Mouse (Mus musculus): Measurements from ENCODE around the gene Kif21b. TPM values are rescaled to one million over a fixed set of nuclear protein-coding genes. Genes with fewer than 3 reads are reported as not detected.

Kif21b gene
- polyA plus RNA-seq (2015; fragmentation: Nextera tagmentation; extraction: Ambion mirVana): 48.9 and 50.0 TPM in 2 replicates

DNA sequence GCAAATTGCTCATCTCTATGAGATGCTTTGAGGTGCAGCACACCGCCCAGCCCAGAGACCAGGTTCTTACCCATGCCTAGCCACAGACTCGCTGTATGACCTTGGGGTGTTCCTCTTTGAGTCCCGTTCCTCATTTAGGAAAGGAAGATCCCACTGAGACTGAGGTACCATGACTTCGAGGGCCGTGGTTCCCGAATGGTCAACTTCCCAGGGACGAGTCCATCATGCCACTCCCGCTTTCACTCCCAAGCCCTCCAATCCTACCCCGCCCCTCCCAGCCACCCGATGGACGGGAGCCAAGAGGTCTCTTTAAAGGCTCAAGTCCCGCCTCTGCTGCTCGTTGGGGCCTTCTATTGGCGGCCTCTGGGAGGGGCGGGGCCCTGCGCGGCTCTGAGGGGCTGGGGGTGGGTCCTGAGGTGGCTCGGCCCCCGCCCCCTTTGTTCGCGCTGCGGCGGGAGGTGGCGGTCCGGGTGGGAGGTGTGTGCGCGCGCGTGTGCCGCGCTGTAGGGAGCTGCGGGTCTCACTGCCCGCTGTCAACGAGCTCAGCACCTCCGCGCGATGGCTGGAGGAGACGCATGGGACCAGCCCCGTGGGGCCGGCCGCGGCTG, at the start of gene Kif21b:
TSS of gene Kif21b (plus strand) at position 439 of the 608 bp plus-strand sequence.
- H3K4me1 ChIP-seq (replicated peaks): peaks cover 56% of the 10 kb centered on the region
- no peaks in the 10 kb centered on the region for H3K9me3 ChIP-seq
- peak within 1 kb of the TSS; percentile 93 for H3K27ac ChIP-seq (replicated peaks)
- H3K36me3 ChIP-seq: no peaks in the 10 kb centered on the region
- H3K4me3 ChIP-seq: peak within 1 kb of the TSS; percentile 67
- peak within 1 kb of the TSS; percentile 89 for H3K9ac ChIP-seq
- WGBS: 1% methylated on average over 42 of the region's 42 CpGs
- peak within 1 kb of the TSS; percentile 70 for H3K4me2 ChIP-seq
- ATAC-seq (ENCODE audit: low FRiP score, low read depth): peak; percentile 89
- H3K27me3 ChIP-seq: no peaks in the 10 kb centered on the region

DNA sequence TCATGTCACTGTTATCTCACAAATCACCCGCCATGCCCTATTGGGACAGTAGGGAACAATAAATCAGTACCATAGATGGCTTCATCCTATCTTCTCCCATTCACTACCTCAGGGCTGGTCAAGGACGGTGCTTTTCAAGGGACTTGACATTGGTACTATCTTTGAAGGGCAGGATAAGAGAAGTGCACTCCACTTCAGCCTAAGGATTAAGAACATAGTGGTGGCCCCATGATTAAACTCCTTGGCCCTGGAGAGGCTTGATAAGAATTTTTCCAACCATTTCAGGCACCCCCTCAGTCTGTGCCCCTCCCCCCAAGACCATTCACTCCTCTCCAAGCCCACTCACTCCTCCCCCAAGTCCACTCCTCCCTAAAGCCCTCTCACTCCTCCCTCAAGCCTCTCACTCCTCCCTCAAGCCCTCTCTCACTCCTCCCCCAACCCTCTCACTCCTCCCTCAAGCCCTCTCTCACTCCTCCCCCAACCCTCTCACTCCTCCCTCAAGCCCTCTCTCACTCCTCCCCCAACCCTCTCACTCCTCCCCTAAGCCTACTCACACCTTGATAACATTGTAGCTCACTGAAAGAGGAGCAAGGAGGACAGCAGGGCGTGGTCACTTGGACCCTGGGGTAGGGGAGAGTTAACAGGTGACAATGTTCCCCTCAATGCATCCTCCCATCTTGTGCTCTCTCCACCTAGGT, 45.1 kb upstream of the Kif21b start:
- H3K36me3 ChIP-seq: no peaks in the 10 kb centered on the region
- 0 out of 2 replicates have a peak, but pooled peaks cover 4% of the 10 kb centered on the region for H3K4me1 ChIP-seq (replicated peaks)
- H3K4me2 ChIP-seq: no peak overlapping the region
- ATAC-seq (ENCODE audit: low FRiP score, low read depth): no peak
- no peaks in the 10 kb centered on the region for H3K27me3 ChIP-seq
- H3K4me3 ChIP-seq: no peak overlapping the region
- no peak overlapping the region for H3K9ac ChIP-seq
- WGBS: 92% methylated on average over 3 of the region's 3 CpGs
- H3K27ac ChIP-seq (replicated peaks): no peak overlapping the region
- no peaks in the 10 kb centered on the region for H3K9me3 ChIP-seq

DNA sequence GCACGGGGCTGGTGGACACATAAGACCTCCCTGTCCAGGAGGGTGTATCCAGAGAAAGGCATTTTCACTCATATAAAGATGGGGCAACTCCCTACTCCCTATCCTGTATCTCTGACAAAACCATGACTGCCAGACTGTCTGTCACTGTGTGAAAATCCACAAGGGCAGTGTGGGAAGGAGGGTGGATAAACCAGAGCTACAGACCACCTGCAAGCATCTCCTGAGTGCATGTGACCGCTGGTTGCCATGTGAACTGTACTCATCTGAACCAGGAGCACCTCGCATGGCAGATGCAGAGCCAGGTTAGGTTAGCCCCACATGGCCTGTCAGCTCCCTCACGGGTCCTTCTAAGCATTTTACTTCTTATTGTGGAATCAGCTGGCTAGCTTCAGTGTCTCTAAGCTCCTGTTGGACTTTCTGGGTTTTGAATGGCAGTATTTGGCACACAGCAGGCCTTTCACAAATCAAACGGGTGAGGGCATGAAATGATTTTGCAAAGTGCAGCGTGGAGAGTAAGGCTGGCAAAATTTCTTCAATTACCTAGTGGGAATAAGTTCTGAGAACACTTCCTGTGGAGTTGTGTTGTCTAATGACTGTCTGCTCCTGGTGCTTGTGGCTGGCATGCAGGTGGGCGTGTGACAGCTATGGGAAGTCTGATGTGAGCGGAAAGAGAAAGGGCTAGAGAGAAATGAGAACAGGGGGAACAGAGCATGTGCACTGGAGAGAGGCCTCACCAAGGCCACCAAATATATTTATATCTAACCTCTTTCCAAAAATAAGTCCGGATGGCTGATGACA, 41.6 kb upstream of the Kif21b start:
- H3K4me1 ChIP-seq (replicated peaks): 0 out of 2 replicates have a peak, but pooled peaks cover 4% of the 10 kb centered on the region
- no peaks in the 10 kb centered on the region for H3K36me3 ChIP-seq
- no peaks in the 10 kb centered on the region for H3K27me3 ChIP-seq
- no peak overlapping the region for H3K9ac ChIP-seq
- H3K4me3 ChIP-seq: no peak overlapping the region
- ATAC-seq (ENCODE audit: low FRiP score, low read depth): peak; percentile 54; the same call in 1 of the 2 replicates
- H3K9me3 ChIP-seq: no peaks in the 10 kb centered on the region
- no peak overlapping the region for H3K4me2 ChIP-seq
- 66% methylated on average over 9 of the region's 9 CpGs for WGBS
- no peak overlapping the region for H3K27ac ChIP-seq (replicated peaks)

DNA sequence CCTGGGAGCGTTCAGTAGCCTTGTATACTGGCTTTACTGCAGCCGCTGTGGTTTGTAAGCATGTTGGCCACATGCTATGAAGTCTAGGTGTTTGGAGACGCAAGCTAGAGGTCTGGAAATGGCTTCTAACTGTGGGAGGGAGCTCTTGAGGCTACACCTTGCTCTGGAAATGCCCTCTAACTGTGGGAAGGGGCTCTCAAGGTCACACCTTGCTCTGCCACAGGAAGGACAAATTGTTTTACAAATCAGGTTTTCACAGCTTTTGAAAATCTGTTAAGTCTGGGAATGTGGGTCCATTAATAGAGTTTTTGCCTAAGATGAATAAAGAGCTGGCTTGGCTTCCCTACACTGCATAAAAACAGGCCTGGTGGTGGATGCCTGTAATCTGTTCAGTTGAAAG, 37.5 kb upstream of the Kif21b start:
- WGBS: 85% methylated on average over 3 of the region's 3 CpGs

DNA sequence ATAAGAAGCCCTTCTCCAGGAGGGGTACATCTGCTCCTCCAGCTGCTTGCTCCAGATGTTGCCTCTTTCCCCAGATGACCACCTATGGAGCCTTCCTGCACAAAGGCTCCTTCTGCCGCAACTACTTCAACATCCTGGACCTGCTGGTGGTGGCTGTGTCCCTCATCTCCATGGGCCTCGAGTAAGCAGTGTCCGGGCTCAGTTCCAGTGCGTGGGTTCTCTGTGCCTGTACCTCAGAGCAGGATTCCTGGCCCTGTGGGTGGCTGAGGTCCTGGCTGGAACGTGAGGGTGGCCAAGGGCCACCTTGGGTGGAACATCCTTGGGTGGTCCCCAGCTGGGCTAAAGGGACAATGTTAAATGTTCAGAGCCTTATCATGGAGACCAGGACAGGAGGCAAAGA, 36.4 kb upstream of the Kif21b start:
- Histone ChIP-seq H3K27ac (replicated peaks) (no peak overlapping the region), H3K36me3 (no peaks in the 10 kb centered on the region), H3K4me3 (no peak overlapping the region), H3K9me3 (no peaks in the 10 kb centered on the region), H3K27me3 (no peaks in the 10 kb centered on the region), H3K4me2 (no peak overlapping the region), H3K9ac (no peak overlapping the region), H3K4me1 (replicated peaks) (0 out of 2 replicates have a peak, but pooled peaks cover 2% of the 10 kb centered on the region)
- WGBS: 73% methylated on average over 5 of the region's 5 CpGs
- no peak for ATAC-seq (ENCODE audit: low FRiP score, low read depth)

More for the DNA sequence above, 37.5 kb upstream of the Kif21b start:
- ATAC-seq (ENCODE audit: low FRiP score, low read depth): no peak
- Histone ChIP-seq H3K27ac (replicated peaks) (no peak overlapping the region), H3K36me3 (no peaks in the 10 kb centered on the region), H3K9ac (no peak overlapping the region), H3K4me3 (no peak overlapping the region), H3K4me1 (replicated peaks) (0 out of 2 replicates have a peak, but pooled peaks cover 4% of the 10 kb centered on the region), H3K9me3 (no peaks in the 10 kb centered on the region), H3K27me3 (no peaks in the 10 kb centered on the region), H3K4me2 (no peak overlapping the region)

DNA sequence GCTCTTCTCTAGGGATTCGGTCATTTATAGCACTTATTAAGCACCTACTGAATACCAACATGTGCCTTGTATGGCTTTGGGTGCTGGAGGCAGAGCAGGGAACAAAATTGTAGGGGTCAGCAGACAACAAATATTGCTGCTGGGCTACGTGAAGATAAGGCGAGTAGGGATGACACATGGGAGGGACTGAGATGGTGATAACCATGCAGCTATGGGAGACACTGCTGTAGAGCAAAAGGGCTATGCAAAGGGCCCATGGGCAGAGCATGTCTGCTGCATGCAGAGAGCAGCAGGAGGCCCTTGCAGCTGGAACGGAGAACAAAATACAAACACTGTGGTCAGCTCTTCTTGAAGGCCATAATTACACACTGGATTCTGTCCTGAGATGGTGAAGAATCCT, 29.1 kb upstream of the Kif21b start:
- Histone ChIP-seq H3K27me3 (no peaks in the 10 kb centered on the region), H3K36me3 (no peaks in the 10 kb centered on the region), H3K27ac (replicated peaks) (no peak overlapping the region; the same call in 1 of the 2 replicates), H3K9me3 (no peaks in the 10 kb centered on the region), H3K4me3 (no peak overlapping the region), H3K4me2 (no peak overlapping the region), H3K4me1 (replicated peaks) (peaks cover 32% of the 10 kb centered on the region; the same call in 1 of the 2 replicates), H3K9ac (no peak overlapping the region)
- no peak for ATAC-seq (ENCODE audit: low FRiP score, low read depth)
- WGBS: 70% methylated on average over 4 of the region's 4 CpGs

DNA sequence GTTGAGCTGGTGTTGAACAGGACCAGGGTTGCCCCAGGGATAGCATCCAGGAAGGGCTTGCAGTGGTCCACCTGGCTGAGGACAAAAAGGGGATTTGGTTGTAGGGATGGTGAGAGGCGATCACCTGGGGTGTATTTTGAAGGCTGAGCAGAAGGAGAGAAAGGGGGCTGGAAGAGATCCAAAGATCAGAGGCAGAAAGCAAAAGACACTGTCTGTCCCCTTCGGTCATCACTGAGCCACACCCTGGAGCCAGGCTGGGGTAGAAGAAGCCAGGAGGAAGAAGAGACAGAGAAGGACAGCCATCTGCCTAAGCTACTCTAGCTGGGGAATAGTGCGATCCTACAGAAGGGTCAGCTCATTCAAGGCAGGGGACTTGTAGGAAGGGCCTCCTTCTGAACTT, 28.6 kb upstream of the Kif21b start:
- Histone ChIP-seq H3K4me1 (replicated peaks) (peaks cover 32% of the 10 kb centered on the region; the same call in 1 of the 2 replicates), H3K27me3 (no peaks in the 10 kb centered on the region), H3K9ac (no peak overlapping the region), H3K4me2 (no peak overlapping the region), H3K9me3 (no peaks in the 10 kb centered on the region), H3K4me3 (no peak overlapping the region), H3K27ac (replicated peaks) (0 out of 2 replicates have a peak overlapping the region, but pooled peaks have one; percentile 2), H3K36me3 (no peaks in the 10 kb centered on the region)
- peak; percentile 32; the same call in 1 of the 2 replicates for ATAC-seq (ENCODE audit: low FRiP score, low read depth)
- 66% methylated on average over 3 of the region's 3 CpGs for WGBS

DNA sequence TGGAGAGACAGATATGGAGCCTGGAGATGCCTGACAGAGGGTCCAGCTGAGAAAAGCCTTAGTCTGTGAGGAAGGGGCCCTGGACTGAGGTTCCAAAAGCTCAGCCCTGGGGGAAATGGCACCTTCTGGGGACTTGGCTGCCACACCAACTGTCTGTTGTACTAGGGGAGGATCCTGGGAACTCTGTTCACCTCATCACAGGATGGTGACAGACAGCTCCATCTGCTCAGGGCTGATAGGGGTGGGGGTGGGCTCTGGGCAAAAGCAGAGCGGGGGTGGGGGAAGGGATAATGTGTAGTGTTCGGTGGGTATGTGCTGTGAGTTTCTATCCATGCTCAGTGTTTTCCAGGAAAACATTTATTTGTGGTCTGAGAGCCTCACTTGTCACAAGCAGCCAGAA, 28.2 kb upstream of the Kif21b start:
- peak; percentile 76 for ATAC-seq (ENCODE audit: low FRiP score, low read depth)
- Histone ChIP-seq H3K4me3 (no peak overlapping the region), H3K9ac (no peak overlapping the region)

DNA sequence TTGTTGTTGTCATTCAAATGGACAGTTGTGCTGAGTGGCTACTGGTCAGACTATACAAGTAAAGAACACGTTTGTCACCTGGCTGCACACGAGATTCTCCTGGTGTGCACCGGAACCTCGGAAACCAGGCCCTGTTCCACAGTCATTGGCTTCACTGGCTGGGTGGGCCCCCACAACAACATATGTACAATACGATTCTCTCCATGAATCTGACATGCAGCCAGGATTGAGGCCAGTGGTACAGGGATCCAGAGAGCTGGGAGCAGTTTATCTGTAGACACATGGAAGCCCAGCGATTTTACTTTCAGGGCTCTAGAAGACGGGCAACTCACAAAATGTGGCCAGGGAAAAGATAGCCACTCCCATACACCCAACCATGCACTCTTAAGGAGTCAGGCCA, 27.5 kb upstream of the Kif21b start:
- no peak for ATAC-seq (ENCODE audit: low FRiP score, low read depth)
- H3K27me3 ChIP-seq: no peaks in the 10 kb centered on the region
- H3K4me1 ChIP-seq (replicated peaks): peaks cover 32% of the 10 kb centered on the region; the same call in 1 of the 2 replicates
- H3K4me2 ChIP-seq: no peak overlapping the region
- H3K27ac ChIP-seq (replicated peaks): 0 out of 2 replicates have a peak overlapping the region, but pooled peaks have one; percentile 6
- H3K4me3 ChIP-seq: no peak overlapping the region
- no peak overlapping the region for H3K9ac ChIP-seq
- 63% methylated on average over 7 of the region's 7 CpGs for WGBS
- no peaks in the 10 kb centered on the region for H3K36me3 ChIP-seq
- H3K9me3 ChIP-seq: no peaks in the 10 kb centered on the region

More for the DNA sequence above, 28.2 kb upstream of the Kif21b start:
- Histone ChIP-seq H3K4me2 (no peak overlapping the region), H3K36me3 (no peaks in the 10 kb centered on the region), H3K4me1 (replicated peaks) (peaks cover 32% of the 10 kb centered on the region; the same call in 1 of the 2 replicates), H3K9me3 (no peaks in the 10 kb centered on the region), H3K27me3 (no peaks in the 10 kb centered on the region), H3K27ac (replicated peaks) (peak overlapping the region; percentile 6; the same call in 1 of the 2 replicates)
- WGBS: 41% methylated on average over 2 of the region's 2 CpGs

DNA sequence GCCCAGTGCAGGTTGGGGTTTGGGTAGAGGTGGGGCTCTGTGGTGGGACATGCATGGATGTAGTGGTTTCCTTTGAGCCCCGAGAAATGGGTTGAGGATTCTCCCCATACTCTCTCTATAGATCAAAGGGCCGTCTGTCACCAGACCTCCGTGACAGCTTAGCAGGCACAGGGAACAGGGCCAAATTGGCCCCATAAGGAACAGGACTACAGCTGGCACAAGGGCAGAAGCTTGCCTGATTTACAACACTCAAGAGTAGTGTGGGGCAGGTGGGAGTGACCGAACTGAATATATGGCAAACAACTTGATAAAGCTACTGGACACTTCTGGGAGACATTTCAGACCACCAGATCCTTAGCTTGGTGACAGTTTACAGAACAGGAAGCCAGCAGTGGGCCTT, 26.4 kb upstream of the Kif21b start:
- ATAC-seq (ENCODE audit: low FRiP score, low read depth): no peak
- no peak overlapping the region for H3K4me2 ChIP-seq
- no peaks in the 10 kb centered on the region for H3K36me3 ChIP-seq
- 39% methylated on average over 4 of the region's 4 CpGs for WGBS
- H3K27me3 ChIP-seq: no peaks in the 10 kb centered on the region
- H3K9ac ChIP-seq: no peak overlapping the region
- no peak overlapping the region for H3K4me3 ChIP-seq
- no peaks in the 10 kb centered on the region for H3K9me3 ChIP-seq
- H3K27ac ChIP-seq (replicated peaks): peak overlapping the region; percentile 22; the same call in 1 of the 2 replicates
- peaks cover 32% of the 10 kb centered on the region; the same call in 1 of the 2 replicates for H3K4me1 ChIP-seq (replicated peaks)

DNA sequence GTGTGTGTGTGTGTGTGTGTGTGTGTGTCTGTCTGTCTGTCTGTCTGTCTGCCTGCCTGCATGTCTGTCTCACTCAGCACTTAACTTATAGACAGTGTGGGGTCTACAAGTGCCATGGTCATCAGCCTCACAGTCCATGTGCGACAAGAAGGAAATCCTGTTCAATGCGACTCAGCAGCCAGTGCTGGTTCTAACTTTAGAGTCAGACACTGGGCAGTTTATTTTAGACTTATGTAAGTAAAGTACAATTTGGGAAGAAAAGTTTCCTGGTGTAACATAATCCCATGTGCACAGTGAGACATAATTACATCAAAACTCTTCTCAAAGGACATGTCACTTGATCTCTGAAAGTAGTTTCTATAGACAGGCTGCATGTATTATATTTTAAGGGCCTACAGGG, 21.7 kb upstream of the Kif21b start:
- H3K27ac ChIP-seq (replicated peaks): no peak overlapping the region
- peaks cover 10% of the 10 kb centered on the region; the same call in 1 of the 2 replicates for H3K4me1 ChIP-seq (replicated peaks)
- ATAC-seq (ENCODE audit: low FRiP score, low read depth): no peak
- H3K9ac ChIP-seq: no peak overlapping the region
- no peaks in the 10 kb centered on the region for H3K36me3 ChIP-seq
- no peaks in the 10 kb centered on the region for H3K9me3 ChIP-seq
- H3K27me3 ChIP-seq: no peaks in the 10 kb centered on the region
- no peak overlapping the region for H3K4me2 ChIP-seq
- WGBS: 82% methylated on average over 2 of the region's 2 CpGs
- no peak overlapping the region for H3K4me3 ChIP-seq

Data from hindbrain, embryonic 15.5 days (tissue).